Mouse (Mus musculus): Measurements from ENCODE around the gene Tjp3.

DNA sequence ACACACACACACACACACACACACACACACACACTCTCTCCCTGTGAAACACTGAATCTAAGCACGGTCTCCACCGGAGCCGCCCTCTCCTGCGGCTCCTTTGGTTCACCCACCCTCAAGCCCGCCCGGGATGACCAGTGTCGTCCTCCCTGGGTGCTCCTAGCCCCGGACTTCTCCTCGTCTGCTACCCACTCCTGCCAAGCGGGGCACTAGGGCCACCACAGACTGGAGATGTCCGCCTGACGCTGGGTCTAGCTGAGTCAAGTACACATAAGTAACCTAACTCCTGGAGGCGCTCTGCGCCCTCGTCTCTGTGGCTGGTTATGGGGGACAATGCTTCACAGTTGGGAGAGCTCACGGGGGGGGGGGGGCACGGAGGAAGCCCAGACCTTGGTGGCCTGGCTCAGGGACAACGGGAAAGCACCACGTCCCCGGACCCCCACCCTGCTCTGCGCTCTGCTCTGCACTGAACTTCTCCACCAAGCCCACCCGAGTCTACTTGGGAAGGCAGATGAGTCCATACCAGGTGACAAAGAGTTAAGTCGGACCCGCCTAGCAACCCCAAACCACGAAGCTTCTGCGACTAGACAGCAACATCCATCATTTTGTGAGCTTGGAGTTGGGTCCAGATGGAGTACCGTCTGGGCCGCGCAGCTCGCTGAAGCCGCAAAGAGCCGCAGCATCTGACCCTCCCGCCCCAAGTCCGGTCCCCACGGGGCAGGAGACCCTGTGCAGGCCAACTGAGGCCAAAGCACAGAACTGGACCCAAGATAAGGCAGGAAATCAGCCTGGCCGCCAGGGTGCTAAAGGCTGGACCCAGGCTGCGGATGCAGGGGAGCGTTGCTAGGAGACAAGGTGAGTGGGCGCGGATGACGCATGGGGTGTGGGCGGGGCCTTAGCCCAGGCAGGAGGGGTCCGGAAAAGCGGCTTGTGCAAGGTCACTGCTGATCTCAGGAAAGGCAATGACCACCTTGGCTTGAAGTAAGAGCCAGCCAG lies 38.7 kb downstream of the Tjp3 start, which contains the start of gene Matk:
- TF ChIP-seq POLR2A (IDR thresholded peaks at IDR 0.05; ENCODE audit: insufficient read depth, low read length) (no peak), CTCF (IDR thresholded peaks at IDR 0.05; ENCODE audit: low read depth, low read length) (no peak)

Data from ES-Bruce4 (cell line).